ENCODE assay signal across 11 mouse cellular contexts in genomic region chr5:33830832-33831231, GRCm38 (mm10). TPM values are rescaled to one million over a fixed set of nuclear protein-coding genes. Genes with fewer than 3 reads are reported as not detected.
A peak's percentile ranks its signal among the peaks of the same experiment; 100 is the strongest.
DNase-seq lines count a peak whose midpoint lies in the region; ATAC-seq and TF ChIP-seq lines count a peak whose summit lies in the region.
"Had no signal": no experiment of that assay in that cellular context is flagged by ENCODE, and none has a peak within 500 bp of the region (broad histone marks: within the 10 kb centered on the region; RNA-seq: fewer than 3 reads in every experiment).

No protein-coding gene starts in this region.

- no peak overlapping the region for H3K27ac ChIP-seq in liver, adult 2 months (replicated peaks; ENCODE audit: insufficient read depth, low read depth, low read length)
- no peak overlapping the region for H3K27ac ChIP-seq in stomach, postnatal 0 days (replicated peaks)
- H3K27ac ChIP-seq: embryonic facial prominence, embryonic 12.5 days had no signal

- ATAC-seq in stomach, postnatal 0 days (ENCODE audit: low FRiP score, low TSS enrichment), result no peak
- ATAC-seq: forebrain, embryonic 16.5 days had no signal

- no peak overlapping the region for H3K4me2 ChIP-seq in stomach, postnatal 0 days (replicated peaks; ENCODE audit: low read depth)
- H3K4me2 ChIP-seq: embryonic facial prominence, embryonic 12.5 days had no signal

- 88% methylated on average over 1 of the region's 1 CpGs for WGBS in liver, adult 2 months
- 77% methylated on average over 1 of the region's 1 CpGs for WGBS in stomach, postnatal 0 days

- no peak overlapping the region for H3K4me3 ChIP-seq in liver, adult 2 months (ENCODE audit: insufficient read depth, low read depth, low read length)
- H3K4me3 ChIP-seq in stomach, postnatal 0 days (ENCODE audit: low read depth, low read length), result no peak overlapping the region
- H3K4me3 ChIP-seq: embryonic facial prominence, embryonic 12.5 days had no signal

- H3K4me1 ChIP-seq in liver, adult 2 months (ENCODE audit: control insufficient read depth, insufficient read depth, low read length), result no peaks in the 10 kb centered on the region
- no peaks in the 10 kb centered on the region for H3K4me1 ChIP-seq in stomach, postnatal 0 days (replicated peaks; ENCODE audit: control insufficient read depth, insufficient read depth)
- H3K4me1 ChIP-seq: embryonic facial prominence, embryonic 12.5 days had no signal

- no peaks in the 10 kb centered on the region for H3K36me3 ChIP-seq in liver, adult 2 months (ENCODE audit: control insufficient read depth, insufficient read depth, low read length)
- H3K36me3 ChIP-seq in stomach, postnatal 0 days (ENCODE audit: control insufficient read depth, insufficient read depth, low read length), result no peaks in the 10 kb centered on the region
- H3K36me3 ChIP-seq: embryonic facial prominence, embryonic 12.5 days had no signal

- no peak for TF ChIP-seq POLR2A in liver, adult 2 months (IDR thresholded peaks at IDR 0.05; ENCODE audit: extremely low read depth, insufficient read depth, low read length)

- no peak overlapping the region for H3K9ac ChIP-seq in liver, adult 2 months (ENCODE audit: low read depth, low read length)
- H3K9ac ChIP-seq in stomach, postnatal 0 days (ENCODE audit: low read length), result no peak overlapping the region
- H3K9ac ChIP-seq: embryonic facial prominence, embryonic 12.5 days had no signal

- no peak for TF ChIP-seq EP300 in stomach, postnatal 0 days (optimal IDR thresholded peaks at IDR 0.05)

- DNase-seq in adrenal gland, postnatal 14 days, result peak; percentile 33
- DNase-seq in adrenal gland, postnatal 4 days (ENCODE audit: low spot score in 2 of 2), result no peak
- no peak for DNase-seq in liver, adult 2 months (ENCODE audit: extremely low read depth, low read depth, low spot score)
- DNase-seq in liver (no peak), ZHBTc4 (ENCODE audit: low read depth, low spot score) (peak; percentile 36)
- no peak for DNase-seq in stomach, postnatal 0 days (ENCODE audit: low spot score)
- DNase-seq in heart, adult 8-10 months (ENCODE audit: low spot score), result no peak
- no peak for DNase-seq in left cerebral cortex, adult 18-20 months (ENCODE audit: low spot score in 2 of 2)
- DNase-seq: cerebellum, adult 11 months had no signal

- TF ChIP-seq CTCF in liver, adult 2 months (IDR thresholded peaks at IDR 0.05; ENCODE audit: low read depth, low read length), result peak; percentile 42
- TF ChIP-seq CTCF in stomach, postnatal 0 days (IDR thresholded peaks at IDR 0.05; ENCODE audit: low read depth), result peak; percentile 64

- H3K9me3 ChIP-seq in stomach, postnatal 0 days (ENCODE audit: control insufficient read depth, low read length), result no peaks in the 10 kb centered on the region
- H3K9me3 ChIP-seq: embryonic facial prominence, embryonic 12.5 days had no signal

- no peaks in the 10 kb centered on the region for H3K27me3 ChIP-seq in liver, adult 2 months (ENCODE audit: control insufficient read depth, insufficient read depth, low read length)
- no peaks in the 10 kb centered on the region for H3K27me3 ChIP-seq in stomach, postnatal 0 days (ENCODE audit: control insufficient read depth, insufficient read depth, low read length)
- H3K27me3 ChIP-seq: embryonic facial prominence, embryonic 12.5 days had no signal

- peaks cover 10% of the 10 kb centered on the region; the same call in 1 of the 2 replicates for H3K79me2 ChIP-seq in liver, adult 2 months (ENCODE audit: control insufficient read depth, insufficient read depth, low read length)

RNA-seq across cellular contexts. Expression of gene Nsd2, which starts 10.3 kb away (rescaled TPM):
- 52.4 and 55.2 TPM in 2 replicates for total RNA-seq in adrenal gland, postnatal 14 days (2021)
- total RNA-seq in adrenal gland, postnatal 4 days (2021), result 10 to 100 TPM; 82.7 to 96.3 TPM
- 8.8 and 9.3 TPM in 2 replicates for total RNA-seq in liver, adult 2 months (2014; rRNA removed)
- polyA plus RNA-seq in liver, adult 2 months (2012; rRNA removed), result 2.5 and 2.6 TPM in 2 replicates
- 8.5 and 10.3 TPM in 2 replicates for polyA plus RNA-seq in stomach, postnatal 0 days (2015; fragmentation: Nextera tagmentation; extraction: Ambion mirVana)
- 10 to 100 TPM; 24.0 to 25.3 (median 24.5) TPM for total RNA-seq in heart, adult 8-10 months (2022)
- 100 to 1,000 TPM; 153 to 164 TPM for total RNA-seq in left cerebral cortex, adult 18-20 months (2021)

RNA-seq across cellular contexts. Expression of gene Letm1, which starts 48.2 kb away (rescaled TPM):
- total RNA-seq in adrenal gland, postnatal 14 days (2021), result 160 and 173 TPM in 2 replicates
- 10 to 100 TPM; 70.7 to 74.7 TPM for total RNA-seq in adrenal gland, postnatal 4 days (2021)
- total RNA-seq in liver, adult 2 months (2014; rRNA removed), result 17.9 and 19.0 TPM in 2 replicates
- 48.5 and 66.4 TPM in 2 replicates for polyA plus RNA-seq in liver, adult 2 months (2012; rRNA removed)
- 39.5 and 42.6 TPM in 2 replicates for polyA plus RNA-seq in stomach, postnatal 0 days (2015; fragmentation: Nextera tagmentation; extraction: Ambion mirVana)
- 100 to 1,000 TPM; 135 to 149 (median 141) TPM for total RNA-seq in heart, adult 8-10 months (2022)
- total RNA-seq in left cerebral cortex, adult 18-20 months (2021), result 100 to 1,000 TPM in 1 of 2 experiments, 10 to 100 TPM in 1; 97.9 to 104 TPM

Comparison
In these comparisons a context has a peak if more than half of its experiments do, and no peak if none do; other contexts are left out.
1. DNase-seq: peak in adrenal gland, postnatal 14 days (single experiment) and ZHBTc4 (single experiment); none in adrenal gland, postnatal 4 days (0 of 2), liver, adult 2 months (single experiment), liver (single experiment), stomach, postnatal 0 days (single experiment), heart, adult 8-10 months (single experiment) and left cerebral cortex, adult 18-20 months (0 of 2).